Mouse (Mus musculus): ENCODE results near the gene Thap3. TPM values are rescaled to one million over a fixed set of nuclear protein-coding genes. Genes with fewer than 3 reads are reported as not detected.
"Not testable (repeated sequence)": the region's sequence is repeated elsewhere in the genome, so short reads cannot be mapped to it uniquely, and the experiment has no call there.

Thap3 gene
- 71.0 and 72.0 TPM in 2 replicates for polyA plus RNA-seq (2012; rRNA removed)

- Histone ChIP-seq H3K36me3 (ENCODE audit: control insufficient read depth, insufficient read depth, low read length) (peaks cover 9% of the 10 kb centered on the region; the same call in 1 of the 2 replicates), H3K27ac (ENCODE audit: control insufficient read depth, insufficient read depth, low read length) (no peak within 1 kb of the TSS), H3K4me1 (replicated peaks; ENCODE audit: control insufficient read depth, insufficient read depth, low read length) (peaks cover 29% of the 10 kb centered on the region), H3K27me3 (ENCODE audit: control insufficient read depth, insufficient read depth, low read length) (no peaks in the 10 kb centered on the region), H3K4me3 (ENCODE audit: control insufficient read depth, insufficient read depth, low read length) (peak within 1 kb of the TSS; percentile 90)
- TF ChIP-seq CTCF (IDR thresholded peaks at IDR 0.05; ENCODE audit: borderline replicate concordance, control insufficient read depth, extremely low read depth, insufficient read depth, low read length, poor library complexity) (no peak), POLR2A (IDR thresholded peaks at IDR 0.05; ENCODE audit: control insufficient read depth, extremely low read depth, insufficient read depth, low read length, poor library complexity) (peak; percentile 46; the same call in 1 of the 2 replicates)
- peak; percentile 88 for DNase-seq
- WGBS = under 1% methylated on average over 54 of the region's 54 CpGs
Observed at GRCm38 (mm10) chr4:151988342-151989109, at the start of gene Thap3. Thap3 (minus strand) TSS chr4:151988997.

DNA sequence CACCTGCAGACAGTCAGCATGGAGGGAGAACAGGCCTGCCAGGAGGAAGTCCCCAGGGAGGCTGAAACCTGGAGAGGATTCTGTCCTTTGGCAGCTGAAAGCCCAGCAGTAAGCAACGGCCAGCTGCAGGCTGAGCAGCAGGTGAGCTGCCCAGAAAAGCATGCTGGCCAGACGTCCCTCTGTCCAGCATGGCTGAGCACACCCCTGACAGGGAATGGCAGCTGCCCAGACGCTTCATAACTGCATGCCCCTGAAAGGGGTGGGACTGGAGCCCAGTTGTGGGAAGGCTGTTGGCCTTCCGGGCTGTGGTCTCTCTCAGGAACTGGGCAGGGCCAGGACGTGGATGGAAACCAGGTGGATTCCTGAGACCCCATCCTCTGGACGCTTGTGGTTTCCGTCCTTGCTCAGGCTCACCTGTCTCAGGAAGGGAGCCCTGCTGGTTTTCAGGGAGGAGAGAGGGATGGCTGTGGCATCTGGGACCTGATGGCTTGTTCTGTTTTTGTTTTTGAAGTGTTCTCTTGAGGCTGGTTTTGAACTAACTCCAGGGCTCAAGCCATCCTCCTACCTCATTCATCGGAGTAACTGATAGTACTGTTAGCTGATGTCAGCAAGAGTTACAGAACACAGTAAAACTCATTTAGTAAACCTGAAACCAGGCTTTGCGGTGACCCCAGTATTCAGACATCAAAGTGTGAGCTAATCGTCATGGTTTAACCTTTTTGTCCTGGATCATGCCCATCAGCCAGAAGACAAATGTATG, 49.6 kb upstream of the Thap3 start, which contains the start of gene Tas1r1:
Gene Tas1r1 (minus strand): TSS at position 344 of the 760 bp plus-strand sequence.
- H3K27ac ChIP-seq (ENCODE audit: control insufficient read depth, insufficient read depth, low read length) = no peak within 1 kb of the TSS
- 23% methylated on average over 10 of the region's 10 CpGs for WGBS

GRCm38 (mm10) chr4:152036464-152036863, 47.7 kb upstream of the Thap3 start:
- not testable (repeated sequence) for H3K27me3 ChIP-seq (ENCODE audit: control insufficient read depth, insufficient read depth, low read length); H3K4me3 ChIP-seq (ENCODE audit: control insufficient read depth, insufficient read depth, low read length); H3K27ac ChIP-seq (ENCODE audit: control insufficient read depth, insufficient read depth, low read length); H3K36me3 ChIP-seq (ENCODE audit: control insufficient read depth, insufficient read depth, low read length); DNase-seq
- WGBS = 91% methylated on average over 6 of the region's 6 CpGs
- H3K4me1 ChIP-seq (replicated peaks; ENCODE audit: control insufficient read depth, insufficient read depth, low read length) = peaks cover 18% of the 10 kb centered on the region

More for the DNA sequence above, 49.6 kb upstream of the Thap3 start, which contains the start of gene Tas1r1:
- Histone ChIP-seq H3K4me3 (ENCODE audit: control insufficient read depth, insufficient read depth, low read length) (peak within 1 kb of the TSS; percentile 59), H3K27me3 (ENCODE audit: control insufficient read depth, insufficient read depth, low read length) (no peaks in the 10 kb centered on the region), H3K36me3 (ENCODE audit: control insufficient read depth, insufficient read depth, low read length) (0 out of 2 replicates have a peak, but pooled peaks cover 4% of the 10 kb centered on the region), H3K4me1 (replicated peaks; ENCODE audit: control insufficient read depth, insufficient read depth, low read length) (peaks cover 18% of the 10 kb centered on the region)
- DNase-seq = no peak
- TF ChIP-seq CTCF (IDR thresholded peaks at IDR 0.05; ENCODE audit: borderline replicate concordance, control insufficient read depth, extremely low read depth, insufficient read depth, low read length, poor library complexity) = no peak
- TF ChIP-seq POLR2A (IDR thresholded peaks at IDR 0.05; ENCODE audit: control insufficient read depth, extremely low read depth, insufficient read depth, low read length, poor library complexity) = no peak

DNA sequence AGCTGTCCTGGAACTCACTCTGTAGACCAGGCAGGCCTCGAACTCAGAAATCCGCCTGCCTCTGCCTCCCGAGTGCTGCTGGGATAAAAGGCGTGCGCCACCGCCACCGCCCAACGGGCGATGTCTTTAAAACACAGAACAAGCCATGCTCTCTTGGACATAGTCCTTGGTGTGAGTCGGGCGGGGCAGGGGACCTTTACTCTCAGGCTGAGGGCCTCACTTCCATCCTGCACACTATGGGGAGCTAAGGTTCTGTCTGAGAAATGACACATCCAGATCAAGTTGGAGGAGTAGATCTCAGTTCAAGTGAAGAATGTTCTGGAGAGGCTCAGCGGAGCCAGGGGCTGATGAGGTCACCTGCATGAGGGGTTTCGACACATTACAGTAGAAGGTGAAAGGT, 44.1 kb upstream of the Thap3 start:
- Histone ChIP-seq H3K27ac (ENCODE audit: control insufficient read depth, insufficient read depth, low read length) (no peak overlapping the region), H3K27me3 (ENCODE audit: control insufficient read depth, insufficient read depth, low read length) (no peaks in the 10 kb centered on the region), H3K4me1 (replicated peaks; ENCODE audit: control insufficient read depth, insufficient read depth, low read length) (peaks cover 4% of the 10 kb centered on the region), H3K4me3 (ENCODE audit: control insufficient read depth, insufficient read depth, low read length) (no peak overlapping the region), H3K36me3 (ENCODE audit: control insufficient read depth, insufficient read depth, low read length) (no peaks in the 10 kb centered on the region)
- DNase-seq = no peak
- 97% methylated on average over 13 of the region's 13 CpGs for WGBS
- TF ChIP-seq POLR2A (IDR thresholded peaks at IDR 0.05; ENCODE audit: control insufficient read depth, extremely low read depth, insufficient read depth, low read length, poor library complexity) (no peak), CTCF (IDR thresholded peaks at IDR 0.05; ENCODE audit: borderline replicate concordance, control insufficient read depth, extremely low read depth, insufficient read depth, low read length, poor library complexity) (no peak)

DNA sequence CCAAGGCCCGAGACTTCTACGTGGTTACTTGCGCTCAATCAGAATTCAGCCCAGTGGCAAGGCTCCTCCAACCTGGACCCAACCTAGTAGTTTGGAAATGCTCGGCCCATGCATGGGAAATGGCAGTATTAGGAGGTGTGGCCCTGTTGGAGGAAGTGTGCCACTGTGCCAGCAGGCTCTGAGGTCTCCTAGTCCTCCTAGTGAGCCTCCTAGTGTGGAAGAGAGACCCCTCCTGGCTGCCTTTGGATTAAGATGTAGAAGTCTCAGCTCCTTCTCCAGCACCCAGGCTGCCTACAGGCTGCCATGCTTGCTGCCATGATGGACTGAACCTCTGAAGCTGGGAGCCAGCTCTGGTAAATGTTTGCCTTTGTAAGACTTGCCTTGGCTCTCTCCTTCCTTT, 41.2 kb upstream of the Thap3 start:
- TF ChIP-seq POLR2A (IDR thresholded peaks at IDR 0.05; ENCODE audit: control insufficient read depth, extremely low read depth, insufficient read depth, low read length, poor library complexity) = no peak
- Histone ChIP-seq H3K27ac (ENCODE audit: control insufficient read depth, insufficient read depth, low read length) (no peak overlapping the region), H3K27me3 (ENCODE audit: control insufficient read depth, insufficient read depth, low read length) (no peaks in the 10 kb centered on the region), H3K36me3 (ENCODE audit: control insufficient read depth, insufficient read depth, low read length) (no peaks in the 10 kb centered on the region), H3K4me1 (replicated peaks; ENCODE audit: control insufficient read depth, insufficient read depth, low read length) (peaks cover 21% of the 10 kb centered on the region), H3K4me3 (ENCODE audit: control insufficient read depth, insufficient read depth, low read length) (no peak overlapping the region)
- 85% methylated on average over 4 of the region's 4 CpGs for WGBS
- no peak for DNase-seq

GRCm38 (mm10) chr4:152029087-152029486, 40.3 kb upstream of the Thap3 start:
- Histone ChIP-seq H3K36me3 (ENCODE audit: control insufficient read depth, insufficient read depth, low read length) (no peaks in the 10 kb centered on the region), H3K27me3 (ENCODE audit: control insufficient read depth, insufficient read depth, low read length) (no peaks in the 10 kb centered on the region), H3K27ac (ENCODE audit: control insufficient read depth, insufficient read depth, low read length) (no peak overlapping the region), H3K4me3 (ENCODE audit: control insufficient read depth, insufficient read depth, low read length) (no peak overlapping the region), H3K4me1 (replicated peaks; ENCODE audit: control insufficient read depth, insufficient read depth, low read length) (peaks cover 21% of the 10 kb centered on the region)
- WGBS = 70% methylated on average over 5 of the region's 5 CpGs
- no peak for DNase-seq
- TF ChIP-seq POLR2A (IDR thresholded peaks at IDR 0.05; ENCODE audit: control insufficient read depth, extremely low read depth, insufficient read depth, low read length, poor library complexity) = no peak
- TF ChIP-seq CTCF (IDR thresholded peaks at IDR 0.05; ENCODE audit: borderline replicate concordance, control insufficient read depth, extremely low read depth, insufficient read depth, low read length, poor library complexity) = no peak

Measured in thymus, adult 2 months (tissue).